Mouse (Mus musculus) layer of hippocampus, postnatal 25 days (tissue): ENCODE data around the gene Arl15. TPM values are rescaled to one million over a fixed set of nuclear protein-coding genes. Genes with fewer than 3 reads are reported as not detected.

ENCODE experiments used
- DNase-seq, 2 experiments: peaks; one replicate each; pipeline ENCODE4 v3.0.0; 2022; ENCODE audit warnings: mixed read lengths in 2 of 2, low spot score in 1 of 2; ENCODE audit errors: extremely low spot score in 1 of 2
- total RNA-seq, 2 experiments: library from RNA; stranded (reverse); gene quantifications; 2 replicates each; pipeline ENCODE4 v1.2.3; 2021

Gene Arl15
- total RNA-seq, 2 experiments from 2014 or later: 62.8 to 65.1 TPM

DNA sequence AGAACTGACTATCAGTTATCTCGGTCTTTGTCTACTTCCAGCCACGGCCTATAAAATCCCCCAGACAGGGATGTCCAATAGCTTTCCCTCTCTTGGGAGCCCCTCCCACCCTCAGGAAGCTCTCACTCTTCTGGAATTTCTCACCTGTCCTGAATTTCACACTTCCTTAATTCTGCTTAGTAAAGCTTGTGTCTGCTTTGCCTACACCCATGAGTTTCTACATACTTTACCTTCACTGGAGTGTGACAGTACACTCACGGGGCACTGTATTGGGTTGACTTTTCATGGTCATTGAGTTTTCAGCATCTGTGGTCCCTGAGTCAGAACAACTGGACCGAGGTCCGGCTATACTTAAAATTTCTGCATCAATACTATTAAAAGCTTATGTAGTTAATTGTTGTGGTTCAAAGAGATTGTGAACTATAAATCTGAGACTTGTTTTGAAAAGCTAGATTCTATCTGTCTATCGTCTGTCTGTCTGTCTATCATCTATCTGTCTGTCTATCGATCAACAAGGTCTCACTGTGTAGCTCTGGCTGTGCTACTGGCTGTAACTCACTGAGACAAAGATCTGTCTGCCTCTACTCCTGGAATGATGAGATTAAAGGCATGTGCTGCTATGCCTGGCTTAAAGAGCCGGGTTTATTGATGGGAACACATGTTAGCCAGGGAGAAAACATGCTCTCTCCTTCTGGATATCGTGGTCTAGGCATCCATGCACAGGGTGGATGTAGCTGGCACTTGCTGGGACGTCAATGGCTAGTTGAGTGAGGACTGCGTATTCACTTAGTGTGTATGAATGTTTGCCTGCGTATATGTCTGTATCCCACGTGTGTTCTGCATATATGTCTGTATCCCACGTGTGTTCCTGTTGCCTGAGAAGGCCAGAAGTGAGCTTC, 48.4 kb downstream of the Arl15 start:
- no peak for DNase-seq

DNA sequence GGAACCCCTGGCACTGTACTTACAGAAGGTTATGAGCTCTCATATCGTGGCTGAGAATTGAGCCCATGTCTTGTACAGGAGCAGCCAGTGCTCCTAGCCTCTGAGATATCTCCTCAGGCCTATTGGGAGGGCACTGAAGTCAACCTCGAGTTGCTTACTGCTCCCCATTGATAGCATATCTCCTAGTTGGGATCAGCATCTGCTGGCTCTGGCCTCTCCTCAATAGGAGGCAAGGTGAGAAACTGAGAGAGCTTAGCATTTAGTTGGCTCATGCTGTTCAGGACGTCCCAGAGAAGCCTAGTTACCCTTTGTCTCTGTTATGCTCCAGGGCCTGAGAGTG, 49.0 kb downstream of the Arl15 start:
- no peak for DNase-seq

- DNase-seq: no peak
These were observed 49.6 kb downstream of the Arl15 start for GRCm38 (mm10) chr13:113843901-113844300.

- DNase-seq: no peak
These were observed 50.4 kb downstream of the Arl15 start for GRCm38 (mm10) chr13:113844717-113845116.

GRCm38 (mm10) chr13:113845229-113845628, 50.9 kb downstream of the Arl15 start:
- no peak for DNase-seq

- DNase-seq: no peak
These were observed 52.1 kb downstream of the Arl15 start for GRCm38 (mm10) chr13:113846413-113846812.

DNA sequence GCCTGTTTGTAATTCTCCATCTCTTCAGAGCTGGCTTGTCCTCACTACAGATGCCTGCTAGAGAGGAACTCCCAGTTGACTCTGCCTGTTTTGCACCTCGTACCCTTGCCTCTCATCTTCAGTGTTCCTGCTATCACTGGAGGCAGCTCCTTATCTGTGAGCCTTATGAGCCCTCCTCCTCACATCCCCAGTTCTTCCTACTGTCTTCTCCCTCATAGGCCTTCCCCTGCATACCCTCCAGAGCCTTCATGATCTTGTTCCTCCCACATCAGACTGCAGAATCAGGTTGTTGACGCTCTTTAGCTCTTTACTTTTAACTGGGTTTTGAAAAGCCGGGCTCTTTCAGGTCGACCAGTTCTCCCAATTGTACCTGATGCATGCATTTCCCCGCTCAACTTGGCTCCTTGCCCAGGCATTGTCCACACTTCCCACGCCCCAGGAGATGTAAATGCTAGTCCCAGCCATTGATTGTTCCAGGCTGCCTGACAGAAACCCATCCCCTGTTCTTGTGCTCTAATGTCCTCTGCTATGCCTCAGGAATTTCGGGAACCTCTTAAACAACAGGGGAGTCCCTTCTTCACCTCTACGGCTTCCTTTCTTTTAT, 56.2 kb downstream of the Arl15 start:
- DNase-seq: no peak

DNA sequence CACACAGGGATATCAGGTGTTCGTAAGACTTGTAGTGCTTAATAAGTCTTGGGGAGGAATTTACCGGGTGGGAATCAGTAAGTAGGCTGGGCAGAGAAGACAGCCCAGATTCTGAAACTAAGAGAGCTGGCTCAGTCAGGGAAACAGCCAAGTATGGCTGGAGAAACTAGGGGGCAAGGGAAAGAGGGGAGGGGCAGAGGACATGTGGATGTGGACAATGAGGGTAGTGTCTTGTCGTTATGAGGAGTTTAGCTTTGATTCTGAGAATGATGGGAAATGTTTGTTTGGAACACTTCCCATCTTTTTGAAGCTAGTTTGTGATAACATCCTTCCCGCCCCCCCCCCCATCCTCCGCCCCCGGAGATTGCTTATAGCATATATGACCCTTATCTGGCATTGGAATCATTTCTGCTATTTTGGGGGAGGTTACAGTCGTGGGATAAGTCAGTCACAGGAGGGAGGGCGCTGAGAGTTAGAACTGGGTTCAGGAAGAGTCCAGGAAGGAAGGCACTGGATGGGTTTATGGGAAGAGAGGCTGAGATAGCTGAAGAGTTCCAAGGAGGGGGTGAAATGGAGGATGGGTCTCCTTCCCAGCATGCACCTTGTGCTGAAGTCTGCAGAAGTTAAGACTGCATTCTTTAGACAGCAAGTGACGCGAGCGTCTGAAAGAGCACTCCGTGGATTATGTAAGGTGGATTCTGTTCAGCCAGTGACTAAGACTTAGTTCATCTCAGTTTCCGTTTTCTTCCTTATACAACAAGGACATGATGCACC, 57.5 kb downstream of the Arl15 start:
- no peak for DNase-seq

DNA sequence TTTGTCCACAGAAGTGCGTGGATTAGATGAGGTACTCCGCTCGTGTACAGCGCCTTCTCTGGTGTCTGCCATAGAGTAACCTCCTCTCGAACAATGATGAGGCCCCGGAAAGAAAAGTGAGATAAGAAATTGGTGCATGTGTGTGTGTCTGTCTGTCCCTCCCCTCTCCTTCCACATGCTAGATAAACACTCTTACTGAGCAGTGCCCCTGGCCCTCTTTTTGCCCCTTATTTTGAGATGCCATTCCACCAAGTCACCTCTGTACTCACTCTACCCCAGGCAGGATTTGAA, 58.0 kb downstream of the Arl15 start:
- no peak for DNase-seq

GRCm38 (mm10) chr13:113854146-113854545, 59.8 kb downstream of the Arl15 start:
- no peak for DNase-seq

- DNase-seq: no peak
These were observed 60.4 kb downstream of the Arl15 start for GRCm38 (mm10) chr13:113854551-113855312.

- no peak for DNase-seq
These were observed 62.6 kb downstream of the Arl15 start for GRCm38 (mm10) chr13:113856946-113857345.

DNA sequence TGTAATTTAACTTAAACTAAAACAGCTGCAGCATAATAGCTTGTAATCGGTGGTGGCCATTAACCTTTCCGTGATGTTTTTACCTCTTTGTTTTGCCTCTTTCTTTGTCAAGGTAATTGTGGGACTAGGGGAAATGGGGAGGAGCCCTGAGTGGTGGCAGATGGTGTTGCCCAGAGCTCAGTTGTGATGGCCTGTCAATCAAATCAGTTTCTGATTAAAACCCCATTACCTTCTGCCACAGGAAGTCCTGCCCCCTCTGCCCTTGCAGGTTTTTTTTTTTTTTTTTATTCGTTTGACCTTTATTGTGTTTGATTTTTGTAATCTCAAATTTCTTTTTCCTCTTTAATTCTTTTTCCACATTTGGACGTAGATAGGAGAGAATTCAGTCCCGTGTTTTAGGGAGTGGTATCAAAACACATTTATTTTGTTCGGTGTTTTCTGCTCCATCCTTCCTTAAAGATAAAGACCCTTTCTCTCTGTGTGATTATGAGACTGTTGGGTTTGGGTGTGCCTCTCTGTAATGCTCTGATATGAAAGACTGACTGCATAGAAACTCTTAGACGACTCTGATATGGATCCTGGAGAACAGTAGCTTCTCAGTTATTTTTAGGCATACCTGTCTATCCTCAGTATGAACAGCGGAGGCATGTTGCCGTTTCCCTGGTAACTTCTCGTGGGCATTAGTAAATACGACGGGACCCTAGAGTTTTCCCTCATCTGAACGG, 64.5 kb downstream of the Arl15 start:
- no peak for DNase-seq

- DNase-seq: no peak
These were observed 65.1 kb downstream of the Arl15 start for GRCm38 (mm10) chr13:113859392-113859776.

DNA sequence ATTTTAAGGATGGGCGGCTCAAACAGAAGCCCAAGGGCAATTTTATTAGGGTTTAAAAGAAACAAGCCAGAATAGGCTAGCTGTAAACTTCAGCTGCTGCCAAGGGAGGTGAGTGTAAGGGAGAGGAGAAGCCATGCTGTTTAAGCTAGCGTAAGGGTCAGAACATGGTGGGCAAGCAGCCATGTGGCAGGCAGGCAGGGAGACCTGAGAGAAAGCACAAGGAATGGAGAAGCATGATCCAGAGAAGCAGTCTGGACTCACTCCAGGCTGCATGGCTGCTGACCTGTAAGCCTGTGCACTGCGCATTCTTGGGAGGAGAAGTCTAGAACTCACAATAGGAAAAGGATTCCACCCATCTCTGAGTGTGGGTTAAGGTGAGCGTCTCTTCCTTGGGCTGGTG, 66.5 kb downstream of the Arl15 start:
- DNase-seq: no peak

- DNase-seq: no peak
These were observed 66.9 kb downstream of the Arl15 start for GRCm38 (mm10) chr13:113861231-113861630.

DNA sequence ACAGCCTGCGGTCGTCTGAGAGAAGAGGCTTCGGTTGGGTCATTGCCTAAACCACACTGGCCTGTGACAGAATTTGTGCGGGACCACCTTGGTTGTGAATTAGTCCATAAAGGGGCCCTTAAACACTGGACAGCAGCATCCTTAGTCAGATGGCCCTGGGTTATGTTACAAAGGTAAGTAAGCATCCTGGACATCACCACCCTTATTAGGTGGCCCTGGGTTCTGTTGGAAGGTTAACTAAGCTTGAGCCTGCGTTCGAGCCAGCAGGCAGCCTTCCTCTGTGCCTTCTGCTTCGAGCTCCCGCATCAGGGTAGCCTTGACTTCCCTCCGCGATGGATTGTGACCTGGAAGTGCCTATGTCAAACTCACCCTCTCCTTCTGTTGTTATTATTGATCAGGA, 68.6 kb downstream of the Arl15 start:
- no peak for DNase-seq

- DNase-seq: no peak
These were observed 69.4 kb downstream of the Arl15 start for GRCm38 (mm10) chr13:113863688-113864087.

GRCm38 (mm10) chr13:113864278-113864677, 70.0 kb downstream of the Arl15 start:
- no peak for DNase-seq

GRCm38 (mm10) chr13:113864893-113865292, 70.6 kb downstream of the Arl15 start:
- peak; percentile 45 to 77 for DNase-seq
